Mouse (Mus musculus): ENCODE results near the gene Hspb7. TPM values are rescaled to one million over a fixed set of nuclear protein-coding genes. Genes with fewer than 3 reads are reported as not detected.

The Hspb7 gene
- polyA plus RNA-seq, 1 experiment from 2014 or later, result 5.3 TPM

GRCm38 (mm10) chr4:141425484-141426479 is 5.2 kb downstream of the Hspb7 start:
- peak; percentile 62 for ATAC-seq
- H3K9me3 ChIP-seq (ENCODE audit: control insufficient read depth, low read length), result no peaks in the 10 kb centered on the region
- H3K4me1 ChIP-seq (ENCODE audit: control insufficient read depth, insufficient read depth, low read length), result peaks cover 25% of the 10 kb centered on the region
- H3K4me3 ChIP-seq (ENCODE audit: low read length), result peak overlapping the region; percentile 48
- H3K4me2 ChIP-seq (ENCODE audit: low read depth, low read length), result peak overlapping the region; percentile 89
- H3K27ac ChIP-seq (ENCODE audit: low read length), result peak overlapping the region; percentile 41; the same call in 1 of the 2 replicates
- H3K36me3 ChIP-seq (ENCODE audit: control insufficient read depth, insufficient read depth, low read length), result no peaks in the 10 kb centered on the region
- no peaks in the 10 kb centered on the region for H3K27me3 ChIP-seq (replicated peaks; ENCODE audit: control insufficient read depth, insufficient read depth, low read length)
- H3K9ac ChIP-seq (ENCODE audit: low read depth, low read length), result peak overlapping the region; percentile 67
- 4% methylated on average over 35 of the region's 36 CpGs for WGBS

- Histone ChIP-seq H3K27me3 (replicated peaks; ENCODE audit: control insufficient read depth, insufficient read depth, low read length) (no peaks in the 10 kb centered on the region), H3K9ac (ENCODE audit: low read depth, low read length) (no peak overlapping the region), H3K27ac (ENCODE audit: low read length) (peak overlapping the region; percentile 41; the same call in 1 of the 2 replicates), H3K36me3 (ENCODE audit: control insufficient read depth, insufficient read depth, low read length) (no peaks in the 10 kb centered on the region), H3K4me1 (ENCODE audit: control insufficient read depth, insufficient read depth, low read length) (peaks cover 12% of the 10 kb centered on the region), H3K4me3 (ENCODE audit: low read length) (no peak overlapping the region), H3K9me3 (ENCODE audit: control insufficient read depth, low read length) (no peaks in the 10 kb centered on the region), H3K4me2 (ENCODE audit: low read depth, low read length) (no peak overlapping the region)
- ATAC-seq, result no peak
- 67% methylated on average over 10 of the region's 10 CpGs for WGBS
Measured at GRCm38 (mm10) chr4:141426796-141427745, 6.5 kb downstream of the Hspb7 start.

DNA sequence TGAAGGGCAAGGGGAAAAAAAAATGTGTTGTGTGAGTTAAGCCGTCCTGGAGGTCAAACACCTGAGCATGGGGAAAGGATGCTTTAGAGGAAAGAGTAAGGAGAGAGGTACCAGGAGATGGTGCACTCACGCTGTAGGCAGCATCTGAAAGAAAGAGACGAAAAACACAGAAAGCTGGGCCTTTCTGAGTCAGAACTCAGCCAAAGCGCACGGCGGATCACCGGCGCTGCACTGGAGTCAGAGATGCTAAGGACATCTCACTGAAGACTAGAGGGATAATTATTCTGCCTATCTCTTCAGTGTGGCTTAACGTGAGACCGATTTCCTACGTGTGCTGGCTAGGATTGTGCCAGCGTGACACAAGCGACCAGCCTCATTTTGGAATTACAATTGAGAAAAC is 7.3 kb downstream of the Hspb7 start:
- peaks cover 12% of the 10 kb centered on the region for H3K4me1 ChIP-seq (ENCODE audit: control insufficient read depth, insufficient read depth, low read length)
- no peaks in the 10 kb centered on the region for H3K9me3 ChIP-seq (ENCODE audit: control insufficient read depth, low read length)
- 87% methylated on average over 13 of the region's 13 CpGs for WGBS
- H3K4me3 ChIP-seq (ENCODE audit: low read length), result no peak overlapping the region
- H3K9ac ChIP-seq (ENCODE audit: low read depth, low read length), result no peak overlapping the region
- H3K27me3 ChIP-seq (replicated peaks; ENCODE audit: control insufficient read depth, insufficient read depth, low read length), result no peaks in the 10 kb centered on the region
- H3K36me3 ChIP-seq (ENCODE audit: control insufficient read depth, insufficient read depth, low read length), result no peaks in the 10 kb centered on the region
- ATAC-seq, result no peak
- H3K27ac ChIP-seq (ENCODE audit: low read length), result no peak overlapping the region
- no peak overlapping the region for H3K4me2 ChIP-seq (ENCODE audit: low read depth, low read length)

- no peak overlapping the region for H3K27ac ChIP-seq (ENCODE audit: low read length)
- H3K9me3 ChIP-seq (ENCODE audit: control insufficient read depth, low read length), result no peaks in the 10 kb centered on the region
- no peaks in the 10 kb centered on the region for H3K36me3 ChIP-seq (ENCODE audit: control insufficient read depth, insufficient read depth, low read length)
- no peak overlapping the region for H3K4me2 ChIP-seq (ENCODE audit: low read depth, low read length)
- no peak for ATAC-seq
- 81% methylated on average over 6 of the region's 6 CpGs for WGBS
- no peaks in the 10 kb centered on the region for H3K27me3 ChIP-seq (replicated peaks; ENCODE audit: control insufficient read depth, insufficient read depth, low read length)
- H3K4me1 ChIP-seq (ENCODE audit: control insufficient read depth, insufficient read depth, low read length), result peaks cover 12% of the 10 kb centered on the region
- H3K9ac ChIP-seq (ENCODE audit: low read depth, low read length), result no peak overlapping the region
- H3K4me3 ChIP-seq (ENCODE audit: low read length), result no peak overlapping the region
Measured at GRCm38 (mm10) chr4:141429381-141429780, 8.8 kb downstream of the Hspb7 start.

GRCm38 (mm10) chr4:141429847-141430246 is 9.3 kb downstream of the Hspb7 start:
- WGBS, result 52% methylated on average over 9 of the region's 9 CpGs
- no peak overlapping the region for H3K4me2 ChIP-seq (ENCODE audit: low read depth, low read length)
- peaks cover 12% of the 10 kb centered on the region for H3K4me1 ChIP-seq (ENCODE audit: control insufficient read depth, insufficient read depth, low read length)
- no peak for ATAC-seq
- no peaks in the 10 kb centered on the region for H3K9me3 ChIP-seq (ENCODE audit: control insufficient read depth, low read length)
- H3K9ac ChIP-seq (ENCODE audit: low read depth, low read length), result no peak overlapping the region
- no peak overlapping the region for H3K4me3 ChIP-seq (ENCODE audit: low read length)
- no peaks in the 10 kb centered on the region for H3K36me3 ChIP-seq (ENCODE audit: control insufficient read depth, insufficient read depth, low read length)
- no peak overlapping the region for H3K27ac ChIP-seq (ENCODE audit: low read length)
- H3K27me3 ChIP-seq (replicated peaks; ENCODE audit: control insufficient read depth, insufficient read depth, low read length), result no peaks in the 10 kb centered on the region

DNA sequence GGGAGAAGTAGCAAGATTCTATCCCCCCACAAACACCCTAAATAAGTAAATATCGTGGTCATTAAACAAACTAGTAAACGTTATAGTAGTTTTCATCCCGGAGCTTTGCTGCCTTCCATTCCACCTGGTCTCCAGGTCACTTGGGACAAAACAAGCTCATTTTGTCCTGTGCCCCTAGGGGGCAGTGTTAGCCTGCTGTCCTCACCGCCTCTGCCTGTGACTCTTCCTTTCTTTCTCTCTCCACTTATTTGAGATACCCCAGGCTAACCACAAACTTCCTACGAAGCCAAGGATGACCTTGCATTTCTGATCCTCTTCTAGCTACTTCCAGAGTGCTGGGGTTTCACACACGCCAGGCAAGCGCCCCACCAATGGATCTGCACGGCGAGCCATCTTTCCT is 10.4 kb downstream of the Hspb7 start:
- no peaks in the 10 kb centered on the region for H3K36me3 ChIP-seq (ENCODE audit: control insufficient read depth, insufficient read depth, low read length)
- no peak for ATAC-seq
- no peaks in the 10 kb centered on the region for H3K9me3 ChIP-seq (ENCODE audit: control insufficient read depth, low read length)
- no peak overlapping the region for H3K27ac ChIP-seq (ENCODE audit: low read length)
- H3K4me2 ChIP-seq (ENCODE audit: low read depth, low read length), result no peak overlapping the region
- H3K4me1 ChIP-seq (ENCODE audit: control insufficient read depth, insufficient read depth, low read length), result peaks cover 6% of the 10 kb centered on the region
- WGBS, result 44% methylated on average over 9 of the region's 9 CpGs
- no peak overlapping the region for H3K4me3 ChIP-seq (ENCODE audit: low read length)
- no peaks in the 10 kb centered on the region for H3K27me3 ChIP-seq (replicated peaks; ENCODE audit: control insufficient read depth, insufficient read depth, low read length)
- H3K9ac ChIP-seq (ENCODE audit: low read depth, low read length), result no peak overlapping the region

DNA sequence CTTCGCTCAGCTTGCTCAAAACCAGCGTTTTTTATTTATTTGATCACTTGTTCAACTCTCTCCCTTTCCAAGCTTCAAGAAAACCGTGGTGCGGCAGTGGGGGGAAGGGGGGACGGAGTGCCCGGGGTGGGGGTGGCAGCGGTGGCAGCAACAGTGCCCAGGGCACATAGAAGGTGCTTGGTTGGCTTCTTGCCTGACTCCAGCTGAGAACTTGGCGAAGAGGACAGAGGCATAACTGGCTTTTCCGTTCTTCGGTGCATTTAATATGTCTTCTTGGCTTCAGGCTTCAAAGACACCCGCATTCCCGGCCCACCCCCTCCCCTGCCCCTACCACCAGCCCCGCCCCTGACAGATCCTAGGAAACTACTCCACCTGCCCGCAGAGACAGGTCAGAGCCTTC is 12.1 kb downstream of the Hspb7 start:
- Histone ChIP-seq H3K4me2 (ENCODE audit: low read depth, low read length) (no peak overlapping the region), H3K9ac (ENCODE audit: low read depth, low read length) (no peak overlapping the region), H3K9me3 (ENCODE audit: control insufficient read depth, low read length) (no peaks in the 10 kb centered on the region), H3K4me3 (ENCODE audit: low read length) (no peak overlapping the region), H3K36me3 (ENCODE audit: control insufficient read depth, insufficient read depth, low read length) (no peaks in the 10 kb centered on the region), H3K27me3 (replicated peaks; ENCODE audit: control insufficient read depth, insufficient read depth, low read length) (no peaks in the 10 kb centered on the region), H3K27ac (ENCODE audit: low read length) (no peak overlapping the region), H3K4me1 (ENCODE audit: control insufficient read depth, insufficient read depth, low read length) (peaks cover 4% of the 10 kb centered on the region; the same call in 1 of the 2 replicates)
- WGBS, result 59% methylated on average over 14 of the region's 14 CpGs
- no peak for ATAC-seq

- no peaks in the 10 kb centered on the region for H3K36me3 ChIP-seq (ENCODE audit: control insufficient read depth, insufficient read depth, low read length)
- no peak overlapping the region for H3K4me2 ChIP-seq (ENCODE audit: low read depth, low read length)
- no peak overlapping the region for H3K9ac ChIP-seq (ENCODE audit: low read depth, low read length)
- no peaks in the 10 kb centered on the region for H3K27me3 ChIP-seq (replicated peaks; ENCODE audit: control insufficient read depth, insufficient read depth, low read length)
- WGBS, result 82% methylated on average over 18 of the region's 18 CpGs
- no peak overlapping the region for H3K27ac ChIP-seq (ENCODE audit: low read length)
- peaks cover 4% of the 10 kb centered on the region; the same call in 1 of the 2 replicates for H3K4me1 ChIP-seq (ENCODE audit: control insufficient read depth, insufficient read depth, low read length)
- no peak overlapping the region for H3K4me3 ChIP-seq (ENCODE audit: low read length)
- no peak for ATAC-seq
- no peaks in the 10 kb centered on the region for H3K9me3 ChIP-seq (ENCODE audit: control insufficient read depth, low read length)
Measured at GRCm38 (mm10) chr4:141433191-141433590, 12.6 kb downstream of the Hspb7 start.

DNA sequence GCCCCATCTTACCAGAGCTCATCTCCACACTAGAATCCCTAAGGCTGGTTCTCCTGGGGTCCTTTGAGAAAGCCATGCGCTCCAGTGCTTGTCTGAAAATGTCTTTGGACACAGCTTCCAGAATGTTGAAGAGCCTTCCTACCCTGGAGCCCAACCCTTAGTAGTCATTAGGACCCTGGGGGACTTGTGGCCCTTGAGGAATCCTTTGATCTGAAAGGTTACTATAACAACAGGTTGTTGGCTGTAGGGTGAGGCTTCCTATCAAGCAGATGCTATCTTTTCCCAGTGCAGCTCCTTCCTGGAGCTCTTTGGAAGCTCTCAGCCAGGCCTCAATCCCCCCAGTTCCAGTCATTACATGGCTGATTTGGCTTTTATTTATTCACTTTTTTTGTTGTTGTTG is 15.4 kb downstream of the Hspb7 start, which contains the start of gene Srarp:
TSS of gene Srarp (minus strand) at position 132 of the 400 bp plus-strand sequence.
- no peak; the same call in 1 of the 2 replicates for ATAC-seq
- H3K4me1 ChIP-seq (ENCODE audit: control insufficient read depth, insufficient read depth, low read length), result peaks cover 6% of the 10 kb centered on the region; the same call in 1 of the 2 replicates
- no peak within 1 kb of the TSS for H3K4me2 ChIP-seq (ENCODE audit: low read depth, low read length)
- H3K27ac ChIP-seq (ENCODE audit: low read length), result no peak within 1 kb of the TSS
- no peaks in the 10 kb centered on the region for H3K27me3 ChIP-seq (replicated peaks; ENCODE audit: control insufficient read depth, insufficient read depth, low read length)
- no peaks in the 10 kb centered on the region for H3K36me3 ChIP-seq (ENCODE audit: control insufficient read depth, insufficient read depth, low read length)
- H3K4me3 ChIP-seq (ENCODE audit: low read length), result no peak within 1 kb of the TSS
- WGBS, result 82% methylated on average over 1 of the region's 1 CpGs
- no peaks in the 10 kb centered on the region for H3K9me3 ChIP-seq (ENCODE audit: control insufficient read depth, low read length)
- no peak within 1 kb of the TSS for H3K9ac ChIP-seq (ENCODE audit: low read depth, low read length)

All from intestine, embryonic 16.5 days (tissue).